Mouse (Mus musculus) lung, postnatal 0 days (tissue): ENCODE data around the gene Ddx58.

Source experiments
- CTCF ChIP-seq: IDR thresholded peaks from 2 replicates; pipeline ENCODE4 v1.5.1; 2016; ENCODE audit warnings: antibody characterized with exemption, mild to moderate bottlenecking
- EP300 ChIP-seq: IDR thresholded peaks from 2 replicates; pipeline ENCODE4 v1.6.1; 2016; ENCODE audit warnings: antibody characterized with exemption, mild to moderate bottlenecking, control low read depth

- no peak for TF ChIP-seq CTCF
- TF ChIP-seq EP300 = no peak
Observed at GRCm38 (mm10) chr4:40279276-40279900, 39.8 kb upstream of the Ddx58 start, which contains the start of gene Ndufb6.
